Mouse (Mus musculus): Measurements from ENCODE around the gene Neu3. TPM values are rescaled to one million over a fixed set of nuclear protein-coding genes. Genes with fewer than 3 reads are reported as not detected.
A peak's percentile ranks its signal among the peaks of the same experiment; 100 is the strongest.

Gene Neu3
- polyA plus RNA-seq, 1 experiment from 2014 or later: 2.3 TPM

- ATAC-seq (ENCODE audit: low FRiP score): no peak
- peaks cover 30% of the 10 kb centered on the region for H3K36me3 ChIP-seq
- no peak overlapping the region for H3K27ac ChIP-seq
- no peak overlapping the region for H3K4me2 ChIP-seq (replicated peaks)
- no peak overlapping the region for H3K4me3 ChIP-seq
- no peak overlapping the region for H3K9ac ChIP-seq
- H3K9me3 ChIP-seq (replicated peaks): no peaks in the 10 kb centered on the region
- no peaks in the 10 kb centered on the region for H3K27me3 ChIP-seq
- H3K4me1 ChIP-seq: peaks cover 23% of the 10 kb centered on the region
- WGBS: 89% methylated on average over 4 of the region's 4 CpGs
These were observed 26.1 kb upstream of the Neu3 start for GRCm38 (mm10) chr7:99854311-99854710.

GRCm38 (mm10) chr7:99853350-99853749, 25.1 kb upstream of the Neu3 start:
- Histone ChIP-seq H3K27ac (no peak overlapping the region), H3K4me1 (peaks cover 23% of the 10 kb centered on the region), H3K27me3 (no peaks in the 10 kb centered on the region), H3K9me3 (replicated peaks) (no peaks in the 10 kb centered on the region), H3K4me2 (replicated peaks) (no peak overlapping the region), H3K9ac (no peak overlapping the region), H3K4me3 (no peak overlapping the region), H3K36me3 (peaks cover 37% of the 10 kb centered on the region)
- 91% methylated on average over 7 of the region's 7 CpGs for WGBS
- ATAC-seq (ENCODE audit: low FRiP score): no peak

GRCm38 (mm10) chr7:99851618-99852017, 23.4 kb upstream of the Neu3 start:
- Histone ChIP-seq H3K4me1 (peaks cover 13% of the 10 kb centered on the region), H3K4me3 (no peak overlapping the region), H3K9ac (no peak overlapping the region), H3K36me3 (peaks cover 48% of the 10 kb centered on the region), H3K27me3 (no peaks in the 10 kb centered on the region), H3K27ac (no peak overlapping the region), H3K9me3 (replicated peaks) (no peaks in the 10 kb centered on the region), H3K4me2 (replicated peaks) (no peak overlapping the region)
- ATAC-seq (ENCODE audit: low FRiP score): no peak
- 89% methylated on average over 6 of the region's 6 CpGs for WGBS

- peaks cover 48% of the 10 kb centered on the region for H3K36me3 ChIP-seq
- WGBS: 71% methylated on average over 1 of the region's 1 CpGs
These were observed 22.9 kb upstream of the Neu3 start for GRCm38 (mm10) chr7:99851121-99851520.

GRCm38 (mm10) chr7:99850534-99850933, 22.3 kb upstream of the Neu3 start:
- Histone ChIP-seq H3K27me3 (no peaks in the 10 kb centered on the region), H3K4me2 (replicated peaks) (no peak overlapping the region), H3K36me3 (peaks cover 49% of the 10 kb centered on the region), H3K4me1 (peaks cover 8% of the 10 kb centered on the region; the same call in 1 of the 2 replicates), H3K9ac (no peak overlapping the region), H3K4me3 (no peak overlapping the region), H3K27ac (no peak overlapping the region), H3K9me3 (replicated peaks) (no peaks in the 10 kb centered on the region)
- 81% methylated on average over 5 of the region's 5 CpGs for WGBS
- no peak for ATAC-seq (ENCODE audit: low FRiP score)

More at GRCm38 (mm10) chr7:99851121-99851520, 22.9 kb upstream of the Neu3 start:
- Histone ChIP-seq H3K9me3 (replicated peaks) (no peaks in the 10 kb centered on the region), H3K27ac (0 out of 2 replicates have a peak overlapping the region, but pooled peaks have one; percentile 4), H3K4me1 (peaks cover 8% of the 10 kb centered on the region), H3K4me2 (replicated peaks) (no peak overlapping the region), H3K27me3 (no peaks in the 10 kb centered on the region), H3K9ac (no peak overlapping the region), H3K4me3 (no peak overlapping the region)
- no peak for ATAC-seq (ENCODE audit: low FRiP score)

- no peak overlapping the region for H3K4me3 ChIP-seq
- H3K27me3 ChIP-seq: no peaks in the 10 kb centered on the region
- ATAC-seq (ENCODE audit: low FRiP score): no peak
- H3K27ac ChIP-seq: no peak overlapping the region
- WGBS: 96% methylated on average over 8 of the region's 8 CpGs
- no peaks in the 10 kb centered on the region for H3K9me3 ChIP-seq (replicated peaks)
- H3K4me2 ChIP-seq (replicated peaks): no peak overlapping the region
- no peak overlapping the region for H3K9ac ChIP-seq
- no peaks in the 10 kb centered on the region for H3K4me1 ChIP-seq
- peaks cover 70% of the 10 kb centered on the region for H3K36me3 ChIP-seq
These were observed 17.5 kb upstream of the Neu3 start for GRCm38 (mm10) chr7:99845533-99846236.

- Histone ChIP-seq H3K27ac (no peak overlapping the region), H3K4me2 (replicated peaks) (no peak overlapping the region), H3K36me3 (peaks cover 65% of the 10 kb centered on the region), H3K27me3 (no peaks in the 10 kb centered on the region), H3K9ac (no peak overlapping the region), H3K9me3 (replicated peaks) (no peaks in the 10 kb centered on the region), H3K4me1 (no peaks in the 10 kb centered on the region), H3K4me3 (no peak overlapping the region)
- WGBS: 95% methylated on average over 3 of the region's 3 CpGs
- ATAC-seq (ENCODE audit: low FRiP score): no peak
These were observed 10.0 kb upstream of the Neu3 start for GRCm38 (mm10) chr7:99838241-99838640.

- Histone ChIP-seq H3K9ac (no peak overlapping the region), H3K4me3 (no peak overlapping the region), H3K27me3 (no peaks in the 10 kb centered on the region), H3K36me3 (peaks cover 57% of the 10 kb centered on the region), H3K9me3 (replicated peaks) (no peaks in the 10 kb centered on the region), H3K4me1 (no peaks in the 10 kb centered on the region), H3K27ac (no peak overlapping the region), H3K4me2 (replicated peaks) (no peak overlapping the region)
- ATAC-seq (ENCODE audit: low FRiP score): no peak
- 90% methylated on average over 6 of the region's 6 CpGs for WGBS
These were observed 9.3 kb upstream of the Neu3 start for GRCm38 (mm10) chr7:99837358-99838071.

- Histone ChIP-seq H3K27ac (no peak overlapping the region), H3K9ac (no peak overlapping the region), H3K4me2 (replicated peaks) (no peak overlapping the region), H3K36me3 (peaks cover 53% of the 10 kb centered on the region), H3K9me3 (replicated peaks) (no peaks in the 10 kb centered on the region), H3K27me3 (no peaks in the 10 kb centered on the region), H3K4me1 (no peaks in the 10 kb centered on the region), H3K4me3 (no peak overlapping the region)
- 76% methylated on average over 4 of the region's 4 CpGs for WGBS
- no peak for ATAC-seq (ENCODE audit: low FRiP score)
These were observed 8.6 kb upstream of the Neu3 start for GRCm38 (mm10) chr7:99836781-99837180.

GRCm38 (mm10) chr7:99834314-99834853, 6.2 kb upstream of the Neu3 start:
- 88% methylated on average over 5 of the region's 5 CpGs for WGBS
- peaks cover 31% of the 10 kb centered on the region for H3K36me3 ChIP-seq
- H3K27ac ChIP-seq: no peak overlapping the region
- no peaks in the 10 kb centered on the region for H3K9me3 ChIP-seq (replicated peaks)
- no peak for ATAC-seq (ENCODE audit: low FRiP score)
- H3K4me1 ChIP-seq: no peaks in the 10 kb centered on the region
- no peak overlapping the region for H3K4me3 ChIP-seq
- no peaks in the 10 kb centered on the region for H3K27me3 ChIP-seq
- no peak overlapping the region for H3K9ac ChIP-seq
- H3K4me2 ChIP-seq (replicated peaks): no peak overlapping the region

- Histone ChIP-seq H3K4me2 (replicated peaks) (no peak overlapping the region), H3K4me1 (no peaks in the 10 kb centered on the region), H3K4me3 (no peak overlapping the region), H3K27ac (no peak overlapping the region), H3K36me3 (peaks cover 26% of the 10 kb centered on the region), H3K27me3 (no peaks in the 10 kb centered on the region), H3K9me3 (replicated peaks) (no peaks in the 10 kb centered on the region), H3K9ac (no peak overlapping the region)
- no peak for ATAC-seq (ENCODE audit: low FRiP score)
- 91% methylated on average over 2 of the region's 2 CpGs for WGBS
These were observed 5.6 kb upstream of the Neu3 start for GRCm38 (mm10) chr7:99833846-99834222.

- Histone ChIP-seq H3K9me3 (replicated peaks) (no peaks in the 10 kb centered on the region), H3K4me1 (peaks cover 4% of the 10 kb centered on the region; the same call in 1 of the 2 replicates), H3K27me3 (no peaks in the 10 kb centered on the region), H3K4me3 (no peak overlapping the region), H3K9ac (no peak overlapping the region), H3K27ac (no peak overlapping the region), H3K36me3 (peaks cover 21% of the 10 kb centered on the region), H3K4me2 (replicated peaks) (no peak overlapping the region)
- no peak for ATAC-seq (ENCODE audit: low FRiP score)
- 87% methylated on average over 5 of the region's 5 CpGs for WGBS
These were observed 5.1 kb upstream of the Neu3 start for GRCm38 (mm10) chr7:99833115-99833845.

Data from hindbrain, embryonic 12.5 days (tissue).